Mouse (Mus musculus): ENCODE measurements around the gene Spata48. TPM values are rescaled to one million over a fixed set of nuclear protein-coding genes. Genes with fewer than 3 reads are reported as not detected.

Spata48 gene
- total RNA-seq, 2 experiments from 2014 or later, result 2.7 to 2.8 TPM

DNA sequence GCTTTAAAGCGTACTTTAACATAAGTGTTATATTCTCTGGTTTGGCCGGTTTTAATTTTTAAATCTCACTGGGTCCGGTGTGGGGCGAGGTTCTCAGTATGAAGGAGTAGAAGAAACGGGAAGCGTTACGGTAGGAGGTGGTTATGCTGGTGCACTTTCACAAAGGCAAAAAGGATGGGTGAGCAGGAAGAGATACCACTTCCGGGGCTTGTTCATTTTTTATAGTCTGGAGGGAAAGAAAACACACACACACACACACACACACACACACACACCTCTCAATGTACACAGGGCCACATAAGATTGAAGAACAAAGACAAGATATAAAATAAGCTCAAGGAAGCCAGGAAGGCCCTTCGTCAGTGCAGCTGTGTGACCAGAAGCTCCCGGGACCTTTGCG is 66.9 kb downstream of the Spata48 start:
- intact Hi-C loops (cut with DNase I), result no loop called here
- DNase-seq (ENCODE audit: extremely low spot score in 1 of 2, low spot score in 2 of 2), result no peak

- DNase-seq (ENCODE audit: extremely low spot score in 1 of 2, low spot score in 2 of 2), result no peak
- intact Hi-C loops (cut with DNase I), result no loop called here
Measured at GRCm38 (mm10) chr11:11529165-11529564, 67.3 kb downstream of the Spata48 start.

DNA sequence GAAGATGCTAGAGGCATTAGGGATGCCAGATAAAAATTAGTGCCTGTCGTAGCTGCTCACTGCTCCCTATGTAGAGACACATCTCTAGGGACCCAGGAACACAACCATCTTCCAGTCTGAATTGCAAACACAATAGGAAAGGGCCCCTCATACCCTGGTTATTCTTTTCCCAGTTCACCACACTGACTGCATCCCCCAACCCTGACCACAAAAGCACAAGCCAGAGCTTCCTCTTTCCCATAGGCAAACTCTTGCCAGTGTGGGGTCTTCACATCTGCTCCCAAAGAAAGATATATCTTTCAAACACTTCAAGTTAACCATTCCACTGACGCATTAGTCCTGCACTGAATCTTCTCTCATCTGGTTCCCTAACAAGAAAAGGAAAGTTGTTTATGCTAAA is 68.2 kb downstream of the Spata48 start:
- no peak for DNase-seq (ENCODE audit: extremely low spot score in 1 of 2, low spot score in 2 of 2)
- intact Hi-C loops (cut with DNase I), result no loop called here

- no peak for DNase-seq (ENCODE audit: extremely low spot score in 1 of 2, low spot score in 2 of 2)
- intact Hi-C loops (cut with DNase I), result no loop called here
Measured at GRCm38 (mm10) chr11:11536295-11536694, 74.4 kb downstream of the Spata48 start.

DNA sequence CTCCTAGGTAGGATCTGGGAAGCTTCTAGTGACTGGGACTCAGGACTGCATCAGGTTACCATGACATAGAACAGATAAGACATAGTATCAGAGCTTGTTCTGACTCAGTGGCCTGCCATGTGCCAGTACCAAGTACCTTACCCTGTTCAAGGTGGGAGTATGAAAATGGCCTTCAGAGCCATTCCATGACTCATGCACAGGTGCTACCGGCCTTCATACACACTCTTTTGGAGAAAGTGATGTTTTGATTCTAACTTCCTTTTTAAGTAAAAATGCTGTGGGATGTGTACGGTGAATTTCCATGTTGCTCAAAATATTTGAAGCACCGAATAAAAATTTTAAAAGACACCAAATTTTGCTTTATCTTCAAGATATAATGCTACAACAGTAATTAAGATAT is 84.1 kb downstream of the Spata48 start:
- DNase-seq (ENCODE audit: extremely low spot score in 1 of 2, low spot score in 2 of 2), result no peak
- intact Hi-C loops (cut with DNase I), result no loop called here

- no peak for DNase-seq (ENCODE audit: extremely low spot score in 1 of 2, low spot score in 2 of 2)
- intact Hi-C loops (cut with DNase I), result no loop called here
Measured at GRCm38 (mm10) chr11:11546903-11547511, 85.1 kb downstream of the Spata48 start.

GRCm38 (mm10) chr11:11547597-11548240 is 85.8 kb downstream of the Spata48 start:
- no peak for DNase-seq (ENCODE audit: extremely low spot score in 1 of 2, low spot score in 2 of 2)
- intact Hi-C loops (cut with DNase I), result no loop called here

- DNase-seq (ENCODE audit: extremely low spot score in 1 of 2, low spot score in 2 of 2), result no peak
- intact Hi-C loops (cut with DNase I), result loop anchor here (5.0 kb wide), 1 partner anchor 232 kb away; no protein-coding TSS in a partner anchor
Measured at GRCm38 (mm10) chr11:11555563-11555962, 93.7 kb downstream of the Spata48 start.

DNA sequence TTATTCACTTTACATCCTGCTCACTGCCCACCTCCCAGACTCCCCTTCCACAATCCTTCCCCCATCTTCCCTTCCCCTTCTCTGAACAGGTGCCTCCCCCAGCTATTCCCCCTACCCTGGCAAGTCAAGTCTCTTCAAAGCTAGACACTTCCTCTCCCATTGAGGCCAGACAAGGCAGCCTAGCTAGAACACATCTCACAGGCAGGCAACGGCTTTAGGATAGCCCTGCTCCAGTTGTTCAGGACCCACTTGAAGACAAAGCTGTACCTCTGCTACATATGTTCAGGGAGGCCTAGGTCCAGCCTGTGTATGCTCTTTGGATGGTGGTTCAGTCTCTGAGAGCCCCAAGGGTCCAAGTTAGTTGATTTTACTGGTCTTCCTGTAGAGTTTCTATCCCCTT is 94.3 kb downstream of the Spata48 start:
- no peak for DNase-seq (ENCODE audit: extremely low spot score in 1 of 2, low spot score in 2 of 2)
- intact Hi-C loops (cut with DNase I), result loop anchor here (5.0 kb wide), 1 partner anchor 231 kb away; no protein-coding TSS in a partner anchor

DNA sequence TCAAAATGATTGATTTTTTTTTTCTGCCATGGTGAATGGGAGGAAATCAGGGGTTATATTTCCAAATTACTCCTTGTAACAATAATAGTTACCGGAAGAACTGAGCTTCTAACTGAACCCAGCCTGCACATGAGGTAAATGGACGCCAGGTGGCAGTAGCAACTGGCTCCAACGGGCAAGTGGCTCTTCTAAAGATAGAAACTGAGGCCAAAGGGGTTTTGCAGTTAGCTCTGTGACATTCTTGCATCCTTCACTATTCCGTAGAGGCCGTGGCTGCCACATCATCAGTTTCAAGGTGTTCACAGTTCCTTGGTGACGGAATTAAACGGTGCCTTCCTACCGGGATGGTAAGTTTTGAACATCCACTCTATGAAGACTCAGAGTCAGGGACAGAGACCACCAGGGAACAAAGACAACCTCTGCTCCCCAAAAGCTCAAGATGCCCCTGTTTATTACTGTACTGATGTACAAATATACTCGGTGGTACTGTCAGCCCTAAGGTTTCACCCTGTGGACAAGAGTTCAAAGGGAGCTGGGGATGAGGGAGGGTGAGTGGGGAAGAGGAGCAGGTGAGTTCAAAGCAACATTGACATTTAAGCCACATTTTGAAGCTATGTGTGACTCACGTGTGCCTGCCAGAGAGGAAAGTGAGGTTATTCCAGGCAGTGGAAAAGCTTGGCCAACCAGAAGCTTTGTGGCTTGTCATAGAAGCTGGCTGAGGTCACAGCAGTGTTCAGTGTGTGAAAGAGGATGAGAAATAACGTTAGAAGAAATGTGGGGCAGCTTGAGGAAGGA is 95.5 kb downstream of the Spata48 start:
- DNase-seq (ENCODE audit: extremely low spot score in 1 of 2, low spot score in 2 of 2), result peak in 1 of 2 experiments; percentile 4
- intact Hi-C loops (cut with DNase I), result loop anchor here (5.0 kb wide), 1 partner anchor 230 kb away; no protein-coding TSS in a partner anchor

DNA sequence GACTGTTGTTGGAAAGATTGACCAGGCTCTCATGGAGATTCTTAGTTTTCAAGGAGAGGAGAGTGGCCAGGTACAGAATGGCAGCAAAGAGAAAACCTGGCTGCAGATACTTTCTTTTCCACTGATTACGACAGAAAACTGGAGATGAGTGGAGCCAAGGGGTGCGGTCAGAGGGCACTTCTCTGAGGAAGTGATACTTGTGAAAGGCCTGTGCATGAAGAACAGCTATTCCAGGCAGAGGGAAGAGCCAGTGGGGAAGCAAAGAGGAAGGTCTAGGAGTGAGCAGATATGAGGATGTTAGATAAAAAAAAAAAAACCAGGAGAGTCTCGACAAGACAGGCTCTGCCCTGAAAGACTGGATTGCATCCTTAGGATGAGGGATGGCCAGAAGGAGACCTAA is 96.8 kb downstream of the Spata48 start:
- intact Hi-C loops (cut with DNase I), result loop anchor here (5.0 kb wide), 1 partner anchor 229 kb away; no protein-coding TSS in a partner anchor
- DNase-seq (ENCODE audit: extremely low spot score in 1 of 2, low spot score in 2 of 2), result no peak

GRCm38 (mm10) chr11:11559099-11559686 is 97.3 kb downstream of the Spata48 start:
- DNase-seq (ENCODE audit: extremely low spot score in 1 of 2, low spot score in 2 of 2), result no peak
- intact Hi-C loops (cut with DNase I), result loop anchor here (5.0 kb wide), 1 partner anchor 228 kb away; no protein-coding TSS in a partner anchor

- no peak for DNase-seq (ENCODE audit: extremely low spot score in 1 of 2, low spot score in 2 of 2)
Measured at GRCm38 (mm10) chr11:11561118-11561517, 99.2 kb downstream of the Spata48 start.

DNA sequence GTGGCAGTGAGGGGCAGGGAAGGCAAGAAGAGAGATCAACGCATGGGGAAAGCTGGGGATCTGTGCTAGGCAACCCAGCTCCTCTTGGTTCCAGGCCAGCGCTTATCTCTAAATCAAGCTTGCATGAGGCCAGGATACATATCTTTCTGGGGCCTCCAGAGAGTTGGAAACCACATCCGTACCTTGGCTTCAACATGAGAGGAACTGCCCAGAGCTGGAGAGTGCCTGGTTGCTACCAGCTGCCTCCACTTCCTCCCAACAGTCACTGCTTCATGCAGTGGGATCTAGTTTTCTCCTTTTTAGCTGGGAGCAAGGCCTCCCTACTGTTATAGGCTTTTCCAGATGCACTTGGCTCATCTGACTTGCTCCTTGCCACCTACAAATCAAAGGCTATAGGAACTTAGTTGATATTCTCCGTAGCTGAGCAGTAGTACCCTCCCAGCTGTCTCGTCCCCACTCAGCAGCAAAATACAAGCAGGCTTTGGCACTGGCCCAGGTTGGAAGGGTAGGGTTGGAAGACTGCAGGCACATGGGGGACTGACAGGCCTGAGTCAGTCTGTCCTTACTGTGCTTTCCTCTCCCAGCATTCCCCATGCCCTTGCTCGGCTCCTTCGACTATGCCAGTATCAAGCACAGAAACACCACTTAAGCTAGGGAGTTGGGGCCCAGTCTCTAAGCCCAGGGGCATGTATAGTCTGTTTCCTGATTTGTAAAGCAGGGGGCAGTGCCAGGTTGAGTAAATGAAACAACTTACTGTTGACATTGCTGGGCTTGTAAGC is 102.6 kb downstream of the Spata48 start:
- peak; percentile 2 to 32 for DNase-seq (ENCODE audit: extremely low spot score in 1 of 2, low spot score in 2 of 2)
- intact Hi-C loops (cut with DNase I), result no loop called here

More at GRCm38 (mm10) chr11:11561118-11561517, 99.2 kb downstream of the Spata48 start:
- intact Hi-C loops (cut with DNase I), result no loop called here

Other genes starting within 250 kb of the Spata48 start
- gene Zpbp, start 314 bp downstream of the Spata48 start, total RNA-seq (2021), result 1 to 10 TPM; 1.1 to 1.6 TPM
- gene 4930512M02Rik, start 165.7 kb downstream of the Spata48 start, total RNA-seq (2021), result not detected
- 1 to 10 TPM; 3.2 to 3.6 TPM for gene Ikzf1, start 222.9 kb downstream of the Spata48 start, total RNA-seq (2021)